Mouse (Mus musculus) cerebellum, adult 2 months (tissue): ENCODE data around the gene Yars. TPM values are rescaled to one million over a fixed set of nuclear protein-coding genes. Genes with fewer than 3 reads are reported as not detected.

ENCODE experiments used
- DNase-seq, 2 experiments: peaks; one replicate each; pipeline ENCODE4 v3.0.0; 2021
- H3K27ac ChIP-seq: fragments of 200-500 bp; 2 replicates; pipeline ENCODE4 v1.5.1; 2012; ENCODE audit warnings: low read length, control low read depth, inconsistent platforms; ENCODE audit not compliant: insufficient read depth
- H3K27me3 ChIP-seq: fragments of 200-500 bp; 2 replicates; pipeline ENCODE4 v1.6.1; 2012; ENCODE audit warnings: inconsistent platforms, mild to moderate bottlenecking, low read length, moderate library complexity; ENCODE audit not compliant: control insufficient read depth, insufficient read depth
- H3K4me1 ChIP-seq: fragments of 200-500 bp; 2 replicates; pipeline ENCODE4 v1.6.1; 2011; ENCODE audit warnings: low read length; ENCODE audit not compliant: control insufficient read depth, insufficient read depth
- H3K4me3 ChIP-seq: fragments of 200-500 bp; replicated peaks from 2 replicates; pipeline ENCODE3; 2011; ENCODE audit warnings: mild to moderate bottlenecking, low read depth, low read length, control low read depth; ENCODE audit not compliant: insufficient read depth
- CTCF ChIP-seq: fragments of 200-500 bp; IDR thresholded peaks from 2 replicates; pipeline ENCODE4 v1.5.1; 2011; ENCODE audit warnings: low read depth, mild to moderate bottlenecking, control low read depth, low read length, moderate library complexity, borderline replicate concordance; ENCODE audit not compliant: insufficient read depth
- POLR2A ChIP-seq: fragments of 200-500 bp; IDR thresholded peaks from 2 replicates; pipeline ENCODE4 v1.6.1; 2011; ENCODE audit warnings: low read length, control low read depth, borderline replicate concordance; ENCODE audit not compliant: insufficient read depth
- WGBS: fragments of 180-500 bp; shearing (Covaris S2); methylation state at CpG from one replicate; pipeline ENCODE4 v1.1.7; 2018; 5-methylcytosine and 5-hydroxymethylcytosine counted together
- polyA plus RNA-seq: library from polyadenylated mRNA; depleted of rRNA; stranded (reverse); fragments of >200 nt; gene quantifications from 2 replicates; pipeline ENCODE4 v1.2.3, GENCODE M21; 2012

Yars gene
- polyA plus RNA-seq, 1 experiment, result 104 TPM

DNA sequence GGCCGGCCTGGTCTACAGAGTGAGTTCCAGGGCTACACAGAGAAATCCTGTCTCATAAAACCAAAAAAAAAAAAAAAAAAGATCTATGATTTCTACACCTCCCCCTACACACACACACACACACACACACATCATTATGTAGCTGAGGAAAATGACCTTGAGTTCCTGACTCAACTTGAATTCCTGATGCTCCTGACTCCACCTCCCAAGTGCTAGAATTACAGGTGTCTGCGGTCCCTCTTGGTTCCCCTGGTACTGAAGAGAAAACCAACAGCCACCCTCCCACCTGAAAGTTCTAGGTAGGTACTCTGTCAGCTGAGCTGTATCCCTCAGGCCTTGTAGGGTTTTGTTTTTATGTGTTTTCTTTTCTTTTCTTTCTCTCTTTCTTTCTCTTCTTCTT is 62.9 kb downstream of the Yars start:
- no peak for DNase-seq

DNA sequence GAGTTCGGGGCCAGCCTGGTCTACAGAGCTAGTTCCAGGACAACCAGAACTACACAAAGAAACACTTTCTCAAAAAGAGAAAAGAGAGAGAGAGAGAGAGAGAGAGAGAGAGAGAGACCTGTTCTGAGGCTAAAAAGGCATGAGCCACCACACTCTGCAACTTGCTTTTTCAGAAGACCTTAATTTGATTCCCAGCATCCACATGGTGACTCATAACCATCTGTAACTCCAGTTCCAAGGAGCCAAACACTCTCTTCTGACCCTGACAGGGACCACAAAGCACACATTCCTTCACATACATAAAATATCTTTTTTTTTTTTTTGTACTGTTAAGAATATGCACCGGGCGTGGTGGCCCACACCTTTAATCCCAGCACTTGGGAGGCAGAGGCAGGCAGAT is 65.0 kb downstream of the Yars start:
- Histone ChIP-seq H3K27ac (no peak overlapping the region), H3K4me1 (peaks cover 19% of the 10 kb centered on the region), H3K27me3 (no peaks in the 10 kb centered on the region), H3K4me3 (no peak overlapping the region)
- DNase-seq, result no peak
- TF ChIP-seq POLR2A (no peak), CTCF (no peak)
- WGBS, result 97% methylated on average over 3 of the region's 3 CpGs

More for the DNA sequence above, 62.9 kb downstream of the Yars start:
- Histone ChIP-seq H3K4me1 (peaks cover 19% of the 10 kb centered on the region), H3K27me3 (no peaks in the 10 kb centered on the region), H3K4me3 (no peak overlapping the region), H3K27ac (no peak overlapping the region)
- 96% methylated on average over 2 of the region's 2 CpGs for WGBS
- TF ChIP-seq POLR2A, result no peak

DNA sequence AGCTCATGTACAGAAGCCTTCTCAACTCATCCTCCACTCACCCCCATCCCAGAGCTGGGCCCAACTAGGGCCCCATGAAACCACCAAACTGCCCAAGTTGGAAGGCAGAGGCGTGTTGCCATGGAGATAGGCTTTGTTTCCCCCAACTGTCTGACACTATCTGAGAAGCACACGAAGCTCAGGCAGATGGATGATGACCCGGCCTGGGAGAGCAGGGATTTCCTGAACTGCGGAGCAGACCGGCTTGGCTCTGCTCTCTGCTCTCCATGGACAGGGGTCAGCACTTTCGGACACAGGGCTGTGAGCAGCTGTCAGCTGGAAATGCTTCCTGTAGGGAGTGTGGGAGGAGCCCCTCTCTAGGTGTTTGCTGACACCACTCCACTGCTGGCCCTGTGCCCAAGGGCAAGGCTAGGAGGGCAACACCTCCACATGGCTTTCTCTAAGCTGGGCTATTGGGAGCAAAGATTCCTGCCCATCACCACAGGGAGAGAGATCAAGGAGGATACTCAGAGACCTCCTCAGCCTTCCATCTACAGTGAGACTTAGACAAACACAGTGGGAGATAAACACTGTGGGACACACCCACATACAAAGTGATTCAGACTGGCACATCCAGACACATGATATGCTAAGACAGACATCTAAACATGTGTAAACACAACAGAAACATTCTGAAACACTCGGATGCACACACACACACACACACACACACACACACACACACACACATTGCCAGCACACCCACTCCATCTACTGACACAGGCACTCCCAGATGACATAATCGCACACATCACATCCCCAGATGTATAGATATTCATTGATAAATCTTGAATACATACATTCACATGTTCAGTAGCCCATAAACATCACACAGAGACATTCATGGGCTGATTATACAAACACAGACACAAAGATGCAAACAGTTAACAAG is 67.2 kb downstream of the Yars start:
- H3K27ac ChIP-seq, result no peak overlapping the region
- 57% methylated on average over 8 of the region's 8 CpGs for WGBS
- H3K4me3 ChIP-seq, result no peak overlapping the region
- DNase-seq, result no peak
- H3K27me3 ChIP-seq, result no peaks in the 10 kb centered on the region
- H3K4me1 ChIP-seq, result peaks cover 10% of the 10 kb centered on the region
- TF ChIP-seq POLR2A (no peak), CTCF (no peak)

DNA sequence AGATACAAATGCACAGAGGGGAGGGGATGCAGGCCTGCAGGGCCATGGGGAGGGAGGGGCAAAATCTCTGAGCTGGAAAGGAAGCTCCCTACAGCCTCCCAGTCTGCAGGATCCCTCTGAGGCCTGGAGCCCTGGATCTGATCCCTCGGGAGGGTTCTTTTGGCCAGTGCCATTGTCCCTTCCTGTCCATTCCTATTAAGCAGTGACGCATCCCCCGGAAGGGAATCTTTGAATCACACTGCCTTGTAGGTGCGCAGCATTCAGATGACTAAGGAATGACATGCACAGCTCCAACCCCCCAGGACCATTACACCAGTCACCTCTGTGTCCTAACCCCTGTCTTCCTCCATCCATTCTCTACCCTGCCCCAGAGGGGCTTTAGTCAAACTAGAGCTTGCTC is 69.5 kb downstream of the Yars start:
- Histone ChIP-seq H3K27ac (no peak overlapping the region), H3K4me1 (peaks cover 20% of the 10 kb centered on the region), H3K27me3 (no peaks in the 10 kb centered on the region), H3K4me3 (no peak overlapping the region)
- DNase-seq, result no peak
- TF ChIP-seq CTCF (no peak), POLR2A (no peak)
- WGBS, result 69% methylated on average over 4 of the region's 4 CpGs

GRCm38 (mm10) chr4:129260678-129261077 is 71.1 kb downstream of the Yars start:
- Histone ChIP-seq H3K27ac (no peak overlapping the region), H3K4me1 (peaks cover 23% of the 10 kb centered on the region), H3K4me3 (no peak overlapping the region), H3K27me3 (no peaks in the 10 kb centered on the region)
- no peak for DNase-seq
- TF ChIP-seq POLR2A (no peak), CTCF (no peak)
- WGBS, result 29% methylated on average over 6 of the region's 6 CpGs

DNA sequence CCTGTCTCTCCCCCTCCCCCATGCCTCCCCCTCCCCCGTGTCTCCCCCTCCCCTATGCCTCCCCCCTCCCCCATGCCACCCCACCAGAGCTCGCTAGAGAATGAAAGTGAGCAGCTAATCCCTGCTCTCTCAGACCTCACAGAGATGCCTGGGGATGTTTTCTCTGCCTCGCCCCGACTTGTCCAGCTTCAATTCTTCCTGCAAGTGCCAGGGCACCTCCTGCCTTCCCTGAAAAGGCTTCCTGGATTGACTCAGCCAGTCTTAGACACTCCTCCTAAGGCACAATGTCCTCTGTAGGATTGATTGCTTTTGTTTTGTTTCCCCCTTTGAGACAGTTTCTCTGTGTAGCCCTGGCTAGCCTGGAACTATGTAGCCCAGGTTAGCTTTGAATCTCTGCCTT is 71.6 kb downstream of the Yars start, which contains the start of gene C77080:
Gene C77080 (minus strand): TSS at position 209 of the 400 bp plus-strand sequence.
- 33% methylated on average over 3 of the region's 4 CpGs for WGBS
- no peak for TF ChIP-seq POLR2A
- no peak for TF ChIP-seq CTCF

DNA sequence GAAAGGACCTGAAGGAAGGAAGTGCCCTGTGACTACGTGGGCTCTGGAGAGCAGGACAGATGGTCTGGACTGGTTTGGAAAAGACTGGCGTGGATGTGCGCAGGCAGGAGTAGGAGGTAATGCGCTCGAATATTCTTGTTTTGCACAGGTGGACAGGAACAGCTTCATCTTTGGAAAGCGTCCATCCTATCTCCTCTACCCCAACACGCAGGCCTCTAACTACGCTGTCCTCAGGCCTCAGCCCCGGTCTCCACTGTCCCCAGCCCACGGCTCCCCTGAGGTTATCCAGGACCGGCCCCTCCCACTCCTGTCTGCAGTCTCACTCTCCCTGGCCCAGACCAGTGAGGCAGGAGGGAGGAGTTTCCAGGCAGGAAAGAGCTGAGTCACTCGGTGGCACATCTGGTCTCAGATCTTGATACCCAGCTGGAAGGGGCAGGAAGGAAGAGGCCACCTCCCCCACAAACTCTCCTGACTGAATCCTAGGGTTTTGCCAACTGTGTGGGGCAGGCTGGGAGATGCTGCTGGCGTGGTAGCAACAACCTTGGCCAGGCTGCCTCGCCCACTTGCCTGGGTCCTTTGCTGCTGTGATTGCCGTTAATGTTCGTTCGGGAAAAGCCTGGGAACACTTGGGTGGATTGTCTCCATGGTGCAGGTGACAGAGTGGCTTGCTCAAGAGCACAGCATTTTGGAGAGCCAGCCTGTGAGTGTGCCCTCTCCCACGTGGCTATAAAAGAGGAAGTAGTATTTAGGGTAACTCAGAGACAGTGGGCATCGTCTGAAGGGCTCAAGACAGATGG is 73.9 kb downstream of the Yars start:
- WGBS, result 11% methylated on average over 19 of the region's 19 CpGs
- Histone ChIP-seq H3K4me1 (peaks cover 23% of the 10 kb centered on the region), H3K27me3 (no peaks in the 10 kb centered on the region), H3K27ac (peak overlapping the region; percentile 95), H3K4me3 (no peak overlapping the region)
- DNase-seq, result peak; percentile 73 to 80
- TF ChIP-seq CTCF, result no peak
- TF ChIP-seq POLR2A, result no peak; the same call in 1 of the 2 replicates

More for the DNA sequence above, 71.6 kb downstream of the Yars start, which contains the start of gene C77080:
- H3K4me1 ChIP-seq, result peaks cover 23% of the 10 kb centered on the region
- no peak within 1 kb of the TSS for H3K4me3 ChIP-seq
- no peaks in the 10 kb centered on the region for H3K27me3 ChIP-seq
- no peak within 1 kb of the TSS for H3K27ac ChIP-seq
- DNase-seq, result no peak

GRCm38 (mm10) chr4:129266191-129266590 is 76.6 kb downstream of the Yars start:
- no peak overlapping the region for H3K27ac ChIP-seq
- H3K4me1 ChIP-seq, result peaks cover 20% of the 10 kb centered on the region
- WGBS, result 80% methylated on average over 4 of the region's 4 CpGs
- TF ChIP-seq CTCF (no peak), POLR2A (no peak)
- no peak for DNase-seq
- no peak overlapping the region for H3K4me3 ChIP-seq
- no peaks in the 10 kb centered on the region for H3K27me3 ChIP-seq
